Mouse (Mus musculus) cerebellum, postnatal 14 days (tissue): ENCODE measurements at regions not wholly inside any gene's neighbourhood (a gene's known extent, or its start where the extent isn't known, plus 50 kb on each side); places are given as distances from the start of the nearest gene placed in this dataset.

Experiments used
- DNase-seq, 2 experiments: peaks; one replicate each; pipeline ENCODE4 v3.0.0; 2021; ENCODE audit warnings: mixed read lengths in 2 of 2

DNA sequence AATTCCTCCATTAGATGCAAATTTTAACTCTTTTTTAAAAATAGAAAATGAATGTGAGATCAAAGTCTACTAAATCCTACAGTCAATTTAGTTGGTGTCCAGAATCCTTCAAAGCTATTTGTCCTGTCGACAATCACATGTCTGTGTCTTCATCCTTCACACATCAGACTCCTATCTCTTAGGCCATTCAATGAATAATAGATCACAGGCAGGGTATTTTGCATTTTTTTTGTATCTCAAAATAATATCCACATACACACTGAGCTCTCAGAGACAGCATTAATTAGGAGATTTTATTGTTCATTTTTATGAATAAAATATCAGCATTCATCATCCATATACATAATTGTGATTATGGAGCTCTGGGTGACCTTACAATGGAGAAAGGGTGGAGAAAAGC lies 427.2 kb downstream of the Hao1 start:
- no peak for DNase-seq

DNA sequence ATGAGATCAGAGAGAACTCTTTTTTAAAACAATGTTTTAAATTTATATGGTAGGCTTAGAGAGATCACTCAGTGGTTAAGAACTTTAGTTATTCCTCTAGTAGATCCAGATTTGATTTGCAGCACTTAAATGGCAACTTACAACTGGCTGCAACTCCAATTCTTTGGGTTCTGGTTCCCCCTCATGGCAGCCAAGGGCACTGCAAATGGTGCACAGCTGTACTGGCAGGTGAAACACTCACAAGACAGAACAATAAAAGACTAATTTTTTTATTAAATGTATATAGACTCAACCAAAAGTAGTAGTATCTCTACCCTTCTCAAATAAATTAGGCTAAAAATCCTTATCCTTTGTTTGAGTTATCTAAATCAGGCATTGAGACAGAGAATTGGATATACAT lies 446.9 kb downstream of the Hao1 start:
- DNase-seq: no peak

- DNase-seq: no peak
Measured at GRCm38 (mm10) chr2:134088374-134088773, 465.8 kb downstream of the Hao1 start.

- no peak for DNase-seq
Measured at GRCm38 (mm10) chr2:134080148-134080547, 474.0 kb downstream of the Hao1 start.

GRCm38 (mm10) chr2:134077953-134078352 lies 476.2 kb downstream of the Hao1 start:
- no peak for DNase-seq

DNA sequence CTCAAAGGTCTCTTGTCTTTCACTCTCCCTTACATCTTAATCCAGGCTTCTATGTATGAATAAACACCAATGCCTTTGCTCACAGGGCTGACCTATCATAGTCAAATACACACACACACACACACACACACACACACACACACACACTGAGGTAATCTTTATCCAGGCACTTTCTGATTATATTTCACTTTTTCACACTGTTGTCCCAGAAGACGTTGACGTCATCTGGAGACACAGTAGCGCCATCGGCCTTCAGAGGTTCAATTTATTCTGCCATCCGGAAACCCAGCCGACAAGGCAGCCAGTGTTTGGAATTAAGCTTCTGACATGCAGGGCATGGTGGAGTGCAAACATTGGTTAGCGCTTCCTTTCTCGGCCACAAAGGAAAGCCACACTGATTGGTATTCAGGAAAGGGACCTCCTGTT lies 486.2 kb downstream of the Hao1 start:
- no peak for DNase-seq

GRCm38 (mm10) chr2:134067404-134067803 lies 486.8 kb downstream of the Hao1 start:
- DNase-seq: no peak

DNA sequence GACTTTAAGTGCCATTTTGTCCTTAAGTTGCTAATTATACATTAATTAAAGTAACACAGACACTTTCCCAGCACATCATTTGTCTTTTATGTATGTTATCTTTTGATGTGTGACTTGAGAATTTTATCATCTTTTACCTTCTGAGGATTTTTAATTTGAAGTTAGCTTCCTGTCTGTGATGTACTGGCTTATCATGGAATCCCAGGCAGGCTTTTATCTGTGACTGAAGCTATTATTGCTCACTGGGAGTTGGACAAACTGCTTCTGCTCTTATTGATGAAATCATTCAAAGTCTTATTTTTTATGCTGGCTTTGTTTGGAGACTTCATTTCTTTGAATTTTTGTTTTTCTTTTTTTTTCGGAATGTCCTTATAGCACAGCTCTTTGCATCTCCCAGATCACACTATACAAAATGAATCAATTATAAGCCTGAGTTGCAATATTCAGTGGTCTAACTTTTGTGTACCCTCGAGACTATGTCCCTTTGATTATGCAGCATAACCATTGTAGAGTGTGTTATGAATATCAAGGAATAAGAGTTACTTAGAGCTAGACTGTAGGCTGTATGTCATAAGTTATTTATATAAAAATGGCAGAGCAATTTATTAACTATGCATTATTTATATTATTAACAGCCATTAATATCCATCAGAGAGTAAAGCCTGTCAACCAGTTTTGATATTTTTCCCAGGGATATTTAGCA lies 494.1 kb downstream of the Hao1 start:
- DNase-seq: no peak

DNA sequence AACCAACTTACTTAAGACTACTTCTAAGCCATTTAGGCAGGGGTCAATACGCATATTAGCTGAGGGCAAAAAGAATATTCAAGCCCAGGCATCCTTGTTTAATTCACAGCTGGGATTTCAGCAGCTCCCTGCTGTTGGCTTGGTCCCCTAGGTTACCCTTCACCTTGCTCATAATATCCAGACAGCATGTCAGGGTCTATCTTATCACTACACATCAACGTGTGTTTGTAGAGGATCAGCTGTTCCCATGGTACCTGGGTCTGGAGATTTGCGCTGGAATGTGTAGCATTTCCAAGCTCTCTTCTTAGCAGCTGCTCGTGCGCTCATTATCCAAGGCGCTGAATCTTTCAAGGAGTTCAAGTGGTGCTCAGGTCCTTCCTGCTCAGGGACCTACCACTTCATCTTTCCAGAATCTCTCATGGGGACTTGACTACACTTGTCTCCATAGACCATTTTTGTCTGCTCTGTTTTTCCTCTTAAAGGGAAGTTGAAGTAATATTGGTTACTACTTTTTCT lies 484.5 kb downstream of the Bmp2 start:
- DNase-seq: no peak

DNA sequence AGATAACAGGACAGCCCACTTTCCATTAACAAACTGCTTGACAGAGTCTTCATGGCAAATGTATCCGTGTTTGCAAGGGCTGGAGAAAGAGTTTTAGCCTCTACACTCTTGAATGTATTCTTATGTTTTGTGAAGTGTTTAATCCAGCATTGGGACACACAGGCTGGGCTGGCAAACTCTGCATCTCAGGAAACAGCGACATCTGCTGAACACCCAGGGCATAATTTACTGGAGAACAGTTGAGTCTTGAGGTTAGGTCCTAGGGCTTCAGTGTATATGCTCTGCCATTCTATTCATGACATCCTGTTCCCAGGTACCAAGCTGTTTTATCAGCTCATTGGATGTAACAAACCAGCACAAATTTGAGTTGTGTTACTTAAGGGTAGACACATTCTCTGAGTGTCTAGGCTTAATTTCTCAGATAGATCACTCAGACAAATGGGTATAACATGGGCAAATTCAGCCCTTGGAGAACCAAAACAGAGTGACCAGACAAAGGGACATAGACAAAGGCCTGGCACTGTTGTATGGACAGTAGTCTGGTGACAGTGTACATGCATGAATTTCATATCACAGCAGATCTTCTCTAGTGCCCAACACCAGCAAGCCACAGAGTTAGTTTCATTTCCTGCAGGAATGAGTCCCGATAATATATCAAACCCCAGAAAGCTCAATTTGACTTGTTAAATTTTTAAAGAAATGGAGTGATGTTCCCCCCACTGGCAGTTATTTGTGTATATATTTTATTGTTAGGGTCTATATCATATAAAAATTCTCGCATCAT lies 477.9 kb downstream of the Bmp2 start:
- DNase-seq: peak; percentile 48 to 61

DNA sequence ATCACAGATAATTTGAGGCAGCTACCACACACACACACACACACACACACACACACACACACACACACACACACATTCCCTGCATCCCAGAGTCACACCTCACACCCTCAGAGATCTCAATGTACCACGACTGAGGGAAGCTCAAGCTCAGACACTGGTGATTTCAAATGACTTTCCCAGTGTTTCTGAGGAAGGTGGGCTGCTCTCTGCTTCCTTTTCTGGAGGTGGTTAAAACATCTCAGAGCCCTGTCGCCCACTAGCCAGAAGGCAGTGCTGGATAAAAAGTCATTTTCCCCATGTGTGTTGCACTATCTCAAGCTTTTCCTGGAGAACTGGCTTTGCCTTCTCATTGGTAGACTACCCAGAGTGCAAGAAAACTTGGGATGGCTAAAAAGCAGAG lies 477.2 kb downstream of the Bmp2 start:
- DNase-seq: no peak

- peak; percentile 69 to 73 for DNase-seq
Measured at GRCm38 (mm10) chr2:134017109-134017508, 465.1 kb downstream of the Bmp2 start.

DNA sequence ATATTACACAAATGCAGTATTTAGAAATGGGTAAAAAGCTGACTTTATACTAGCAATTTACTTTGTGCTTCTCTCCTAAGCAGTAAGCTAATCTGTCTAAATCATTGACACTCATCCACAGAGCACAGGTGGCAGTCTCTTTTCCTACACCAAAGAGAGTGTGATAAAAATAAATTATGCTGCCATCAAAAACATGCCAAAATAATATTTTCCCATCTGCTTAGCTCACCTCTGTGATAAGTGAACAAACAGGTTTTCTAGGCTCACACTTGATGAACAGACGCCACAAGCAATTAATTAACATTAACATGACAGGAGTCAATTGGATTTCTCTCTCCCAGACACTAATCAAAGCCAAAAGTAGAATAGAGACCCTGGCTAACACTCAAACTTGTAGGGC lies 451.2 kb downstream of the Bmp2 start:
- DNase-seq: peak in 1 of 2 experiments; percentile 25

- DNase-seq: no peak
Measured at GRCm38 (mm10) chr2:133994742-133995141, 442.8 kb downstream of the Bmp2 start.

DNA sequence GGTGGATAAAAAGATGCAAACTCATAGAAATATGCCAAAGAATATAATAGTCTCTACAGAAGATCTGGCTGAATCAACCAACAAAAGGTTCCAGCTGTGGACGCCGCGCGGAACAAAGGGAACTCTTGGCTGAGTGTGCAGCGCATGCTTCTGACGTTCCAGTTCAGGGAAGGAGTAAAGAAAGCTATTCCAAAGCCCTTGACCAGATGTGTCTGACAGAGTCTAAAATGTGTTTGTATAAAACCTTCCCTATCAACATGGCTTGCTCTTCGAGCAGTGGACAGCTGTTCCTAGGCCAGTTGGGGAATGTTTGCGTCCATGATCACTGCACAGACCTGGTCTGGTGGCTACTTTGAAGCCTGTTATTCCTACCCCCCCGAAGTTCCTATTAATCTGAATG lies 442.4 kb downstream of the Bmp2 start:
- DNase-seq: no peak

DNA sequence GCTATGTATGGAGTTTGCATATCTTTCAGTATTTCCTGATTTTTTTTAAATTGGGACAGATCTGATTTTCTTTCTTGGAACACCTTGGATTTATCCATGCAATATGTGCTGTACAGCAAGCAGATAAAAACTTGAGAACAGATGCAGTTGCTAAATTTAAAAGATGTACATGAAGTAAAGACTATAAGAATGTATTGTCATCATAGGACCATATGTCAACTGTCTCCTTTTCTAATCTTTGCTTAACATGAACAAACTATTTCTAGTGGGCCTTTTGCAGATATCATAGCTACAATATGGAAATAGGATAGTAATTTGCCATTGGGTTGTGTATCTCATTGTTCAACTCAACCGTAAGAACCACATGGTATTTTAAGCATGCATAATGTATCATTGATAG lies 435.7 kb downstream of the Bmp2 start:
- no peak for DNase-seq
